Mouse (Mus musculus) heart, postnatal 0 days (tissue): ENCODE measurements at regions not wholly inside any gene's neighbourhood (a gene's known extent, or its start where the extent isn't known, plus 50 kb on each side); places are given as distances from the start of the nearest gene placed in this dataset.

ENCODE experiments used
- CTCF ChIP-seq: IDR thresholded peaks from 2 replicates; pipeline ENCODE4 v1.5.1; 2016; ENCODE audit warnings: antibody characterized with exemption, control low read depth, low read depth
- EP300 ChIP-seq: IDR thresholded peaks from 2 replicates; pipeline ENCODE4 v1.6.1; 2016; ENCODE audit warnings: antibody characterized with exemption, low read depth

- TF ChIP-seq CTCF: no peak
- no peak for TF ChIP-seq EP300
Measured at GRCm38 (mm10) chr14:104193198-104193597, 274.6 kb downstream of the Pou4f1 start.
